Mouse (Mus musculus) cortical plate, adult 2 months (tissue): Measurements from ENCODE around the gene Hsf2bp. TPM values are rescaled to one million over a fixed set of nuclear protein-coding genes. Genes with fewer than 3 reads are reported as not detected.

Experiments used
- H3K27ac ChIP-seq: fragments of 200-500 bp; 2 replicates; pipeline ENCODE4 v1.5.1; 2012; ENCODE audit warnings: low read length, control low read depth, inconsistent platforms; ENCODE audit not compliant: insufficient read depth
- H3K4me1 ChIP-seq: fragments of 200-500 bp; 2 replicates; pipeline ENCODE4 v1.6.1; 2011; ENCODE audit warnings: low read length; ENCODE audit not compliant: control insufficient read depth, insufficient read depth
- H3K4me3 ChIP-seq: fragments of 200-500 bp; 2 replicates; pipeline ENCODE4 v1.5.1; 2011; ENCODE audit warnings: mild to moderate bottlenecking, low read length, control low read depth; ENCODE audit not compliant: insufficient read depth
- CTCF ChIP-seq: fragments of 200-500 bp; IDR thresholded peaks from 2 replicates; pipeline ENCODE4 v1.5.1; 2011; ENCODE audit warnings: mild to moderate bottlenecking, control low read depth, low read length; ENCODE audit not compliant: insufficient read depth; ENCODE audit errors: extremely low read depth
- POLR2A ChIP-seq: fragments of 200-500 bp; IDR thresholded peaks from 2 replicates; pipeline ENCODE4 v1.6.1; 2011; ENCODE audit warnings: mild to moderate bottlenecking, low read length, control low read depth; ENCODE audit not compliant: insufficient read depth; ENCODE audit errors: extremely low read depth
- polyA plus RNA-seq: library from polyadenylated mRNA; depleted of rRNA; stranded (reverse); fragments of >200 nt; gene quantifications from 2 replicates; pipeline ENCODE4 v1.2.3, GENCODE M21; 2012; rRNA removed

The Hsf2bp gene
- polyA plus RNA-seq, 1 experiment, result 0.27 TPM

DNA sequence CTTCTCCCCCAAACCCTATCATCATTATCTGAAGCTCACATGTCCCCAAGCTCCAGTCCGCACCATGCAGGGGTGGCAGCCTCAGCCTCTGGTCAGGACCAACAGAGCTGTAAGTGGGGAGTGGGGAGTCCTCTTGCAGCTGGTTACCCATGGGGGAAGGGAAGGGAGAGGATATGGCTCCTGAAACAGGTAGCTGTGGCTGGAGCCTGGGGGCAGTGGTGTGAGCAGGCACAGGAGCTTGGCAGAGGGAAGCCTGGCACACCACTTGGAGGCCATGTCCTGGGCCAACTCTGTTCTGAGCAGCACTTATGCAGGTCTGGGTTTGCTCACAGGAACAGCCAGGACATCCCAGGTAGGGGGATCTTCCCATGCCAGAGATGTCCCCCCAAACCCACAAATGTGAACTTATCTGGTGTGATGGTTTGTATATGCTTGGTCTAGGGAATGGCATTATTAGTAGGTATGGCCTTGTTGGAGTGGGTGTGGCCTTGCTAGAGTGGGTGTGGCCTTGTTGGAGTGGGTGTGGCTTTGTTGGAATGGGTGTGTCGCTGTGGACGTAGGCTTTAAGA is 133.4 kb downstream of the Hsf2bp start:
- no peaks in the 10 kb centered on the region for H3K4me1 ChIP-seq
- TF ChIP-seq CTCF, result no peak
- TF ChIP-seq POLR2A, result no peak
- H3K4me3 ChIP-seq, result no peak overlapping the region
- H3K27ac ChIP-seq, result no peak overlapping the region

DNA sequence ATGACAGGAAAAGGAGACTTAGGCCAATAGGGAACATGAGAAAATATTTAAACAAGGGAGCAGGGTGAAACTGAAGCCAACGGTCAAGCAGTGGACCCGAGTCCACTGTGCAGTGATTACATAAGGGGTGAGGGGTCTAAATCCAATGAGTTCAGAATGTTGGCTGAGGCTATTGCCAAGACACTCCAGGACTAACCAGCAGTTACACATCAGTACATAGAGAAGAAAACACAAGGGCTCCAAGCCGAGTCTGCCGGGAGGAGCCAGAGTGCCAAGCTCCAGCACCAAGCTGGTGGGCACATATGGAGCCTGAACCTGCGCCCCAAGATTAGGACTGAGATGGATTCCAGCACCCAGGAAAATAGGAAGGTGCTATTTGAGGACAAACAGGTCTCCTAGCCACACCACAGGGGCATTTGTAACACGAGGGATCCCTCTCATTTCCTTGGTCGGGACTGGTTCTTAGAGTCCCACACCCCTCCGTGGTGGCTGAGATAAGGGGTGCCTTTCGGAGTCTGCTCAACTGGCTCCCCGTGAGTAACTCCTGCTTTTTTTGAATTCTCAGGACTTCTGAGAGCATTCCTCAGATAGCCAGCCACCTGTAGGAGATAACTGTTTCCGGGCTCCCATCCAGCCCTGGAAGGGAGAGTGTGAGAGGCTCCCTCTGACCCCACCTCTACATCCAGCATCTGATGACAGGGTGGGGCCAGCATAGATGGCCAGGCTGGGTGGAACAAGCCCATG is 134.5 kb downstream of the Hsf2bp start:
- TF ChIP-seq CTCF (no peak), POLR2A (no peak)
- Histone ChIP-seq H3K4me3 (no peak overlapping the region), H3K27ac (no peak overlapping the region), H3K4me1 (no peaks in the 10 kb centered on the region)

DNA sequence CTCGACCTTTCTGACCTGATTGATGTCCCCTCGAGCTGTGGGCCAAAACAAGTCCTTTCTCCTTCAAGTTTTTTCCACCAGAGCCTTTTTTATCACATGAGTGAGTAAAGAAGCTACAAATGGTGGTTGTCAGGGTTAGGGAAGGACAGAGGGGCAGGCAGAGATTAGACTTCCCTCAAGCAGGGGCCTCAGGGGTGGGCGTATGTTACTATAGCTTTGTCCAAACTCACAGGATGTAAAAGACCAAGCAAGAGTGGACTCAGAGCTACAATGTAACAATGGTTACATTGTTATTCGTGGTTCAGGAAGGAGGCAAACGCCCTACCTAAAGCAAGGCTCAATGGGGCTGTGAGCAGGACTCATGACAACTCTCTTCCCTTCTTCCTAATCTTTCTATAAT is 137.2 kb downstream of the Hsf2bp start:
- no peaks in the 10 kb centered on the region for H3K4me1 ChIP-seq
- no peak overlapping the region for H3K4me3 ChIP-seq
- H3K27ac ChIP-seq, result no peak overlapping the region
- TF ChIP-seq CTCF (no peak), POLR2A (no peak)

DNA sequence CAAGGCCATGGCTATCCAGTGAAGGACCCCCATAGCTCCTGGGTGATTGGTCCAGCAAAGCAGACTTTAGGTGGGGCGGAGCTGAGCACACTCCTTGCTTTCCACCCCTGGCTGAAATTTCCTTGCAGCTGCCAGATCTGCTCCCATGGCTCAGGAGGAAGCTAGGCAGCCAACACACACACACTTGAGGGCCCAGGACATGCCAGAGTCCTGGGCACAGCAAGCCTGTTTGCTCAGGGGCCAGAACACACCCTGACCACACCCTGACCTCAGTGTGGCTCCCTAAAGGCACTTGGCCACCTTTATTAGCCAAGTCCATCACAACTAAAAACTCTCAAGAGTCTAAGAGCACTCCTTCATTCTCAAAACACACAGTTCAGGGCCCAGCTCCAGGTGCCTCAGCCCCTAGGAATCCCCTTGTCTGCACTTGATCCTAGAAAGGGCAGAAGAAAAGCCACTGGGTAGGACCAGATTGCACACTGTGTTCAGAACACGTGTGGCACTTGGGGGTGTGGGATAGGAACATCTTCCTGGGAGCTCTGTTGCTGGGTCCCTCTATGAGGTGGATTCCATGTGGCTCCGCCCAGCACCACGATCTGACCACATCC is 138.9 kb downstream of the Hsf2bp start:
- Histone ChIP-seq H3K4me1 (peaks cover 2% of the 10 kb centered on the region), H3K27ac (no peak overlapping the region), H3K4me3 (no peak overlapping the region)
- TF ChIP-seq POLR2A (no peak), CTCF (no peak)

DNA sequence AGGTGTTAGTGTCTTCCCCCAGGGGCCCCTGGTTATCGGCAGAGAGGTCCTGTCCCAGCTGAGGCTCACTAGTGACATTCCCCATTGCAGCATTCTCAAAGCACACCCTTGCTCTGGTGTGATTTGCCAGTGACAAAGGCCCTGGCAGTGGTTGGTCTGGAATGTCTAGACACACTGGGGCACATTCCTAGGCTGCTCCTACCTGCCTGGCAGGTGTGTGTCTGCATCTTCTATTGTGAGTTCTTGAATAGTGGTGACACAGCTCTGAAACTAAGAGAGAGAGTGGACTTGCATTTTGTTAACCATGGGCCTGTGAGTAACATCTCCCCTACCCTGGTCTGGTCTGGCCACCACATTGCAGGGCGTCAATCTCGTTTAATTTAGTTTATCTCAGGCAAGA is 139.4 kb downstream of the Hsf2bp start:
- H3K4me1 ChIP-seq, result peaks cover 2% of the 10 kb centered on the region
- TF ChIP-seq POLR2A, result no peak
- no peak for TF ChIP-seq CTCF
- H3K4me3 ChIP-seq, result no peak overlapping the region
- no peak overlapping the region for H3K27ac ChIP-seq

DNA sequence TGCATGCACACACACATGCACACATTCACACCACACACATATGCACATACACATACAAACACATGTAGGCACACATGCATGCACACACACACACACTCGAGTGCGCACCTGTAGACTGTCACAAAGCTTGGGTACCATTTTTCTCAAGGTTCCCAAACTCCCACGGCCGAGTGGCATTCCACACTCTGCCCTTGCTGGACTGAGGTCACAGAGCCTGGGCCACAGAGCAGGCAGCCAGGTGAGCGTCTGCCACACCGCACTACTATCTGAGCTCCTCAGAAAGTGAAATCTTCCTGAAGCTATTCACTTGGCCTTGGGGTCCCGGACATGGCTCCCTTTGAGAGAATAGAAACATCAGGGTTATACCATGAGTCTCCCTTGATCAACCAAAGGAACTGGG is 139.8 kb downstream of the Hsf2bp start:
- peaks cover 2% of the 10 kb centered on the region for H3K4me1 ChIP-seq
- no peak overlapping the region for H3K4me3 ChIP-seq
- H3K27ac ChIP-seq, result no peak overlapping the region
- no peak for TF ChIP-seq POLR2A
- TF ChIP-seq CTCF, result no peak

Other genes starting within 250 kb of the Hsf2bp start
- gene Sik1, start 180.5 kb downstream of the Hsf2bp start, polyA plus RNA-seq, result 5.8 and 9.7 TPM in 2 replicates
- gene Rrp1b, start 249 bp downstream of the Hsf2bp start, polyA plus RNA-seq, result 14.9 and 16.5 TPM in 2 replicates
- gene Notch3, start 130.5 kb upstream of the Hsf2bp start, polyA plus RNA-seq, result 7.5 and 7.8 TPM in 2 replicates
- gene Ephx3, start 153.2 kb upstream of the Hsf2bp start, polyA plus RNA-seq, result 0.56 and 0.91 TPM in 2 replicates
- gene Brd4, start 248.4 kb upstream of the Hsf2bp start, polyA plus RNA-seq, result 43.5 and 43.9 TPM in 2 replicates